Mouse (Mus musculus) lung, postnatal 25 days (tissue): Measurements from ENCODE around the gene Nufip1.

Experiments used
- DNase-seq: peaks from one replicate; pipeline ENCODE4 v3.0.0; 2022; ENCODE audit warnings: low spot score

Gene Nufip1

GRCm38 (mm10) chr14:76110396-76111221 is at the start of gene Nufip1, which contains the start of gene Gpalpp1:
TSS of gene Nufip1 (plus strand) at chr14:76110891.
TSS of gene Gpalpp1 (minus strand) at chr14:76110760.
- DNase-seq = peak; percentile 93

- DNase-seq = no peak
These were observed 43.5 kb upstream of the Nufip1 start for GRCm38 (mm10) chr14:76067237-76067636.

- DNase-seq = no peak
These were observed 42.4 kb upstream of the Nufip1 start for GRCm38 (mm10) chr14:76068296-76068695.

GRCm38 (mm10) chr14:76069296-76069695 is 41.4 kb upstream of the Nufip1 start:
- no peak for DNase-seq

- DNase-seq = no peak
These were observed 38.1 kb upstream of the Nufip1 start for GRCm38 (mm10) chr14:76072626-76073025.

DNA sequence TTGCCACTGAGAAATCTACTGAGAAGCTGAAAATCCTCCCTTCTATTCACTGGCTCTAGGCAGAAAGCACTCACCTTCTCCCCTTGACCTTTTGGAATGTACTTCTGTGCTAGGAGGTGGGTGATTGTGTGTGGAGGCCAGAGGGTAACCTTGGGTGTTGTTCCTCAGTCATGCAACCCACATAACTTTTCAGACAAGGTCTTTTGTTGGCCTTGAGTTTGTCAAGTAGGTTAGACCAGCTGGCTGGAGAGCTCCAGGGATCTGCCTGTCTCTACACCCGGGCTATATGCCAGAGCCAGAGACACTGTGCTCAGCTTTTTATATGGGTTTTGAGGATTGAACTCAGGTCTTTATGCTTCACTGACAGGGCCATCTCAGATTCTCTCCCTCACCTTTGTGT is 36.5 kb upstream of the Nufip1 start:
- DNase-seq = no peak

- no peak for DNase-seq
These were observed 35.0 kb upstream of the Nufip1 start for GRCm38 (mm10) chr14:76075721-76076120.

GRCm38 (mm10) chr14:76076602-76077001 is 34.1 kb upstream of the Nufip1 start:
- no peak for DNase-seq

DNA sequence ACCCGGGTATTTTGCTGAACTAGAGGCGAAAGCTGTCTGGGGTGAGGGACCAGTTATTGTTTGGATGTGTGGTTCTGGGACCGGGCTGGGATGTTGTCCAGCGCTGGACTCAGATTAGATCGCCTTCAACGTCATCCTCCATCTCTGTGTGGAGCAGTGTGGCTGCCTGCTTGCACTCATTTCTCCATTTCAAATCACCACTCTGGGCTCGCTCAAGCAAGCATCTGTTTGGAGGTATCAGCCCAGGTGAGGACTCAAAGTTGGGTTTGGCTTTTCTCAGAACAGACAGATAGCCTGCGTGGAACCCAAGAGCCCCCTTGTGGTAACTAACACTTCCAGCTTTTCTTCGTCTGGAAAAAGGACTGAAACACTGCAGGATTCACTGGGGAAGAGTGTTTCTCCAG is 33.6 kb upstream of the Nufip1 start:
- DNase-seq = peak; percentile 24

GRCm38 (mm10) chr14:76081451-76081850 is 29.2 kb upstream of the Nufip1 start:
- no peak for DNase-seq

- no peak for DNase-seq
These were observed 28.5 kb upstream of the Nufip1 start for GRCm38 (mm10) chr14:76082086-76082636.

- DNase-seq = no peak
These were observed 26.5 kb upstream of the Nufip1 start for GRCm38 (mm10) chr14:76084188-76084587.

- DNase-seq = no peak
These were observed 13.4 kb upstream of the Nufip1 start for GRCm38 (mm10) chr14:76097244-76097643.

- DNase-seq = no peak
These were observed 12.9 kb upstream of the Nufip1 start for GRCm38 (mm10) chr14:76097815-76098214.

- DNase-seq = no peak
These were observed 11.1 kb upstream of the Nufip1 start for GRCm38 (mm10) chr14:76099543-76099942.

DNA sequence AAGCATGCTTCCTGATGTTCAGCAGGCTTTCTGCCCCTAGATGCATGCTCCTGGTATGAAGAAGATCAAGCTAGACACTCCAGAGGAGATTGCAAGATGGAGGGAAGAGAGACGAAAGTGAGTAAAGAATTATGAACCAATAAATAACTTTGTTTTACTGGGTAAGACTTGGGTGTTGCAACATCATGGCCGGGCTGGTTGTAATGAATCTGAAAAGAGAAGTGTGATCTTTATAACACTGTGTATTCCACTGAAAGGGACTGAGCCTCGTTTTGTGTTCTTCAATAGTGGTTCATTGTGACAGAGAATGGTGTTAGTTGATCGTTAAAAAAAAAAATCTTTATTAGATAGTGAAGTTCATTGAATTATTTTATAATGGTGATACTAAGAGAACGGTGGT is 5.1 kb downstream of the Nufip1 start:
- no peak for DNase-seq

DNA sequence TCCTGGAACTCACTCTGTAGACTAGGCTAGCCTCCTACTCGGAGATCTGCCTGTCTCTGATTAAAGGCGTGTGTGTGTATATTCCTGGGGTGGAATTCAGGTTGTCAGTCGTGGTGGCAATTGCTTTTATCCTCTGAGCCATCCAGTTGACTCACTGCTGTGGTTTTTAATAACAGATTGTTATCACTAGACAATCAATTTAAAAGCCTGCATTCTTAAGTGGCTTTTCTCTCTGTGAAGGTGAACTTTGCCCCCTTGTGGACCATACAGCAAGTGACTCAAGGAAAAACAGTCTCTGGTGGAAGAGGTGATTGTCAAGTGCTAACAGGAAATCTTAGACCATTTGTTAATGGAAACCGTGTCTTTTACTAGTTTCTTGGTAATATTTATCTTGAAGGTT is 8.3 kb downstream of the Nufip1 start:
- DNase-seq = no peak

DNA sequence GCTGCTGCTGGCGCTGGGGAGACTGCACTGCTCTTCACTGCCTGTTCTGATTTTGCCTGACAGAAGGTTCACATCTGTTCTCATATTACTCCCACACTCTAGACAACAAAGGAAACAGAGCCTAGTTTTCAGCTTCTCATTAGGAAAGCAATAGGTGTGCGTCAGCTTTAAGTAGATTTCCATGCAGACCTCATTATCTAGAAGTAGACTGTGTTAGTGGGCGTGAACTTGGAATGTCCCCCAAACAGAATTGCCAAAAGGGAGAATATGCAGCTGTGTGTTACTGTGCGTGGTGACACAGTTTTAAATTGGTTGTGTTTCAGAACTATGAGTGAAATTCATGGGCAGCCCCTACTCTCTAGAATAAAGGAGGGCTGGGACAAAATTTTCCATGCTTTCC is 9.8 kb downstream of the Nufip1 start:
- DNase-seq = no peak

DNA sequence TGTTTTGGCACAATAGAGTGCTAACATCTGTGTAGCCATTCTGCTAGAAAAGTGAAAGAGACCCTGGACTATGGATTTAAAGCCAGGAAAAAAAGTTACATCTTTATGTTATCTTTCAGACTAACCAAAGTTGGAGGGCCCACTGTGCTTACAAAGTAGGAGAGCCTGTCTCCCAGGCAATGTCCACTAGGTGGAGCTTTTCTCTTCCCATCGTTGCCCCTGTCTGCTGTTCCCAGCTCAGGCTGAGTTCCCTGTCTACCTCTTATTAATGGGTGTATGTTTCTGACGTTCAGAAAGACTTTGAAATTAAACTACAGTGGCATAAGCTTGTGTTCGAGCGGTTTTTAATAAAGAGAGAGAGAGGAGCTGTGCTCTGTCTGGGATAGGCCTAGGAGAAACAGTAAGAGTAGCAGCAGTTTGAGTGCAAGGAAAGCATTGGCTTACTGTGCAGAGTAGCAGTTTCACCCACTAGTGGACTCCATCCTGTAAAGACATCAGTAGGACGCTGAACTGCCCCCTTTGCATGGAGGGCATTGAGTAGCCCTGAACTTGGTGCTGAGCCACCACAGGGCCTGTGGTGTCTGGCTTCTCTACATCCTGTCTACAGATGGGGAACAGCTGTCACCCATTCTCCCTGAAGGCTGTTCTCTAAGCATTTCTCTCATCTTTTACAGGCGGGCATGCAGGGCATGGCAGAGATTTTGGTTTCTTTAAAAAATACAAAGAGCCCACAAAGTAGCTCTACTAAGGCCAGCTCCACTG is 11.4 kb downstream of the Nufip1 start:
- peak; percentile 23 for DNase-seq

DNA sequence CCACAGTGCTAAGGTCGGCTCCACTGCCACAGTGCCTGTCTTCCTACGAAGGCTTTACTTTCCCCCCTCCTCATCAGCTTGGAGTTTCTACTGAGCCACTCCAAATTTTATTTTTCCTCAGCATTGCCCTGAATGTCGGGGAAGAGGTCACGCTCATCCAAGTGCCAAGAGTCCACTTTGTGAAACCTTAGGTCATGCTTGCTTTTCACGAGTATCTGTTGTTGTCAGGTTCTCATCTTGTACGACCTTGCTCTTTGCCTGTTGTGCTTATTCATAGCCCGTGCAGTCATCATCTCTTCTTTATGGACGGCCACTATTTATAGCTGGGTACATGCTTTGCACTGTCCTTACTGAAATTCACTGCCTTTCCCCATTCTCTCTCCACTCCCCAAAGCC is 12.0 kb downstream of the Nufip1 start:
- no peak for DNase-seq

- DNase-seq = no peak
These were observed 16.6 kb downstream of the Nufip1 start for GRCm38 (mm10) chr14:76127311-76127710.

GRCm38 (mm10) chr14:76128174-76128573 is 17.5 kb downstream of the Nufip1 start:
- DNase-seq = no peak

DNA sequence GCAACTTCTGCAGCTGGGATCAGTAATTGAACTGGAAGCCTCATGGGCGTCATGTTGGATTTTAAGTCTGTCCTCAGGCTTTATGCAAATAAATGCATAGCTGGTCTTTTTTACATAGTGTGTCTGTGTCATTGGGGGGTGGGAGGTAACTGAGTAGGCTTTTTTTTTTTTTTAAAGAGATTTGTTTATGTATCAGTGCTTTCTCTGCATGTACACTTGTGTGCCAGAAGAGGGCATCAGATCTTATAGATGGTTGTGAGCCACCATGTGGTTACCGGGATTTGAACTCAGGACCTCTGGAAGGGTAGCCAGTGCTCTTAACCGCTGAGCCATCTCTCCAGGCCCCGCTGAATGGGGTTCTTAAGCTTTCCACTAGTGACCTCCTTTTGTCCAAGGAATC is 24.3 kb downstream of the Nufip1 start:
- no peak for DNase-seq
